Mouse (Mus musculus) c-Kit-positive CD71-positive TER-119-positive erythroid progenitor cells, embryonic 14.5 days (primary cell): ENCODE measurements around the gene D230025D16Rik.
"Not testable (repeated sequence)": the region's sequence is repeated elsewhere in the genome, so short reads cannot be mapped to it uniquely, and the experiment has no call there.

Experiments
- DNase-seq: peaks from one replicate; pipeline ENCODE4 v3.0.0-alpha.2; 2013; ENCODE audit warnings: low spot score

Gene D230025D16Rik

DNA sequence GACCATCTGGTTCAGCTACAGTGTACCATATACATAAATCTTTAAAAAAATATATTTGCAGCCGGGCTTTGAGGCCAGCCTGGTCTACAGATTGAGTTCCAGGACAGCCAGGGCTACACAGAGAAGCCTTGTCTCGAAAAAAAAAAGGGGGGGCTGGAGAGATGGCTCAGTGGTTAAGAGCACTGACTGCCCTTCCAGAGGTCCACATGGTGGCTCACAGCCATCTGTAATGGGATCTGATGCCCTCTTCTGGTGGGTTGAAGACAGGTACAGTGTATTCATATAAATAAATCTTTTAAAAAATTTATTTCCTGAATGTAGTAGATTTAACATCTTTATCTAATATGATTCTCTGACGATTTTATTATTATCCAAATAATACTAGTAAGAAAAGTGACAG is 66.9 kb downstream of the D230025D16Rik start:
- not testable (repeated sequence) for DNase-seq

DNA sequence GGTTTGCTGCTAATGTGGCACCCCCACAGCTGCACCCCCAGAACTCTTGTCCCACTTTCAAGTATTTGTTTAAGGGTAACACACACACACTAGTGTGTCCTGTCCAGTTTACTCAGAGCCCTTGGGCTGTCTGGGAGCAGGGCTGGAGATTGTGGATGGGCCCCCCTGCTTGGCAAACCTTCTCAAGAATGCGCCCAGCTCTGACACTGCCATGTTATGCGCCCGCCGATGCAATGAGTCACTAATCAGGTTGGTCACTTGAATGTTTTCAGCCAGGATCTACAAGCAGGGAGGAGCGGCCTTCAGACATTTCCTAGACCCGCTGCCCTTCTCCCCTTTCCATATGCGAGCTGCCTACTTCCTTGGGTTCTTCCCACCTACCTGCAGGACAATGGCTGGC is 67.5 kb downstream of the D230025D16Rik start:
- DNase-seq = no peak

DNA sequence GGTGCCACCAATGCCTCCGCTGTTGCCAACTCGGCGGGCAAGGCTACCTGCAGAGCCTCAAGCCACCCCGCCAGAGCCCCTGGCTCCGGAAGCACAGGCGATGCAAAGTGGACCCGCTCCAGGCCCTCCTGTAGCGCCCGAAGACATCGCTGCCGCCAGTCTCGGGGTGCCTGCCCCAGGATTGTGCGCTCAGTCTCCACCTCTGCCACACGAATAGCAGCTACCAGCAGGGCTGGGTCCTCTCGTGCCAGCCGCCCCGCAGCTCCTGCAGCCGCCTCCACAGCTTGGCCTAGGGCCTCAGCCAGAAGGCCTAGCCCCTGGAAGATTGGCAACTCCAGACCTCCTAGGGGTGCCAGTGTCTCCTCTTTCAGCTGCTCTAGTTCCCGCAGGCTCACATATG is 68.5 kb downstream of the D230025D16Rik start:
- no peak for DNase-seq

DNA sequence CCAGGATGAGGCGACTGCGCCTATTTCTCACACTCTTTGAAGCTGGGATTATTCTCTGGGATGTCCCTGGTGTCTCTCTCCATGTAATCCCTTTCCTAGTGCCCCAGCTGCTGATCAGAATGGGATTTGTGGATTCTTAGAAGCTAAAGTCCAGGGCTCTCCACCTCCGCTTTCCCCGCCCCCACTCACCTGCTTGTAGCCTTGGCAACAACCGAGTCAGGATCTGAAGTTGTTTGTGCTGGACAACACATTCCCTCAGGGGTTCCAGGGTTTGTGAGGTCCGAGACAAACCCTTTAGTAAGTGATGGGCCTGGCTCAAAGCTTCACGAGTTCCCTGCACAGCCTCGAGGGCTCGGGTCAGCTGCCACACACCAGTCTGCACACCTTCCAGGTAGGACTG is 69.8 kb downstream of the D230025D16Rik start:
- no peak for DNase-seq

DNA sequence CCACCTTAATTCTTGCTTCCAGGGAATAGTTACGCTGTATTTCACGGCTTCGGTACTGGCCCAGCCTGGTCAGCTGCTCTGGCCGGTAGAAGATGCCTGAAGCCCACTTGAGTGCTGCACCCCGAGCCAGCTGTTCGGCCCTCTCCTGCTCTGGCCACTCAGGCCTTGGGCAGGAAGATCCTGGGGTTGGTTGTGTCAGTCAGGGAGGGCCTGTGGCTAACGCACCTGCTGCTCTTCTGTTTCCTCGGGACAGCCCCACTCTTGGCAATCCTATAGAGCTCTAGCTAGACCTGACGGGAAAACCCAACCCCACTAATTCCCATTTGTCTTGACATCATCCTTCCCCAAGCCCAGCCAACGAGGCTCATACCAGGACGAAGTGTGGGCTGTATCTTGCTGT is 70.3 kb downstream of the D230025D16Rik start:
- DNase-seq = no peak

DNA sequence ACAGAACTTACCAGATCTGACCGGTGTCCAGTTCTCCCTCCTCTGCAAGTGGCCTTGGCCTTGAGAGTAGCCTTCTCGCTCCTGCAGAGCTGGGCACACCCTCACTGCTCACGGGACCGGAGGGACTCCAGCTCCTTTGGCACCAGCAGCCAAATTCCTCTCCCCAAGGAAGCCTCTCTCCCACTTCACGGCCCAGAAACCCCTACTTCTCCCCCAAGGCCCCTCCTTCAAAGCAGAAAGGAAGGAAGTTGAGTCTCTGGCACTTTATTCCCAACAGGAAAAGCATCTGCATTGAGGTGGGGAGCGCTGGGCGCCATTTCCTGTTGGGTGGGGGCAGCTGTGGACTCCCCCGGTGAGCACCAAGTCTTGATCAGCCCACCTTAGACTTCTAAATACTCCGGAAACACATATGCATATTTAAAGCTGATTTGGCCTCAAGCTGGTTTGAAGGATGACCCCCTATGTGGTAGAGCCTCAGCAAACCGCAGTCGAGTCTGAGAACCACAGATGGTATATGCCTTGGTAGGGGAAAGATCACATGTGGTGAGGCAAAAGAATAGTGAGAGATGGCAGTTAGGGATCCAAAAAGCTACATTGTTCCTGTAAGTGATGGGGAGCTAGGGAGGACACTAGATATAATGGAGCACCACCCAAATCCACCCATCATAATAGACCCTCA is 71.1 kb downstream of the D230025D16Rik start, which contains the start of gene Exoc3l:
TSS of gene Exoc3l (minus strand) at position 207 of the 679 bp plus-strand sequence.
- DNase-seq = no peak

DNA sequence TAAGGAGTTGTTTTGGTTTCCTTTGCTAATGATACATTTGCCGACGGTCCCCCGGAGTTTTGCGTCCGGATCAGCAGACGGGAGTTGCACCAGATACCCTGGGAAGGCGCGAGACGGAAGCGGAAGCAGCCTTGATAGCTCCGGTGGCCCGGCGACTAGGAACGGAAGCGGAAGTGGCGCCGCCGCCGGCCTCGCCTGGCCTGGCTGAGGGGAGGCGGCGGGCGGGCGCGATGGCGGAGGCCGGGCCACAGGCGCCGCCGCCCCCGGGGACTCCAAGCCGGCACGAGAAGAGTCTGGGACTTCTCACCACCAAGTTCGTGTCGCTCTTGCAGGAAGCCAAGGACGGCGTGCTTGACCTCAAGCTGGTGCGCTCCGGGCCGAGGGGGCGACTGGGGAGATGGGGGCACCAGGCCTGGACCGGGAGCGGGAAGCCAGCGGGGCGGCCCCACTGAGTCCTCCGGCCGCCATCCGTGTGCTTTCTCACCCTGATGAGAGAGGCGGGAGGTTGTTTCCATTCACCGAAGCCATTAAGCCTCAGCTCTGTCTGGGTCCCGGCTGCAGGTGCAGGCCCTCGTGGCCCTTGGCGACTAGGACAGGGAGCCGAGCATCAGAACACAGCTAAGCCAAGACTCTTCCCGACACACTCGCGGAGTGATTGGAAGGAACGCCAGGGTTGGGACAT is 72.7 kb downstream of the D230025D16Rik start, which contains the start of gene E2f4:
TSS of gene E2f4 (plus strand) at position 153 of the 682 bp plus-strand sequence.
- DNase-seq = peak; percentile 89

DNA sequence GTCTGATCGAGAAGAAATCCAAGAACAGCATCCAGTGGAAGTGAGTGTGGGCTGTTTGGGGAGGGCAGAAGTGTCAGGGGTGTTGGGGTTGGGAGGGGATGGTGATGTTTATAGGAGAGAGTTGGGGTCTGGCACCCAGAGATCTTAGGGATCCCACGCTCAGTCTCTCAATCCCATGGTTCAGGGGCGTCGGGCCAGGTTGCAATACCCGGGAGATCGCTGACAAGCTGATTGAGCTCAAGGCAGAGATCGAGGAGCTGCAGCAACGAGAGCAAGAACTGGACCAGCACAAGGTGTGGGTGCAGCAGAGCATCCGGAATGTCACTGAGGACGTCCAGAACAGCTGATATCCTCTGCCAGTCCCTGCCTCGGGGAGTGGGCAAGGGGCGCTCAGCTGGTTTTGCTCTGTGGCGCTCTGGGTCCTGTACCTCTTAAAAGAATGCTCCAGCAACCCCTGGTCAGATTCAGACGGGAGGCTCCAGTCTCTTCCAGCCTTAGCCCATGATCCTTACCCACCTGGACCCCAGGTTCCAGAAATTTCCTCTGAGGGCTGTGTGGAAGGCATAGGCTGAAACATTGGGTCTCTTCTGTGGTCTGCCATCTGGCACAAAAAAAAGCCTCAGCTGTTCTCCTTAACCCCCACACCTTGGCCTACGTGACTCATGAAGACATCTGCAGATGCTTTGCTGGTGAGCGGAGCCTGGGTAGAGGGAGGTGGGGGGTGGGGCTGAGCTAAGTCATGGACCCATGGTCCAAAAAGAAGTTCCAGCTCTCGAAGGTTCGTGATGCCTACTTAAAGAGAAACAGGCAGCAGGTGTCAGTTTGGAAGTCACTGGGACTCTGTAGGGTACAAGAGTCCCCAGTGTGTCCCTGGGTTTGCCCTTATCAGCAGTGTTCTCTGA is 73.7 kb downstream of the D230025D16Rik start:
- no peak for DNase-seq

DNA sequence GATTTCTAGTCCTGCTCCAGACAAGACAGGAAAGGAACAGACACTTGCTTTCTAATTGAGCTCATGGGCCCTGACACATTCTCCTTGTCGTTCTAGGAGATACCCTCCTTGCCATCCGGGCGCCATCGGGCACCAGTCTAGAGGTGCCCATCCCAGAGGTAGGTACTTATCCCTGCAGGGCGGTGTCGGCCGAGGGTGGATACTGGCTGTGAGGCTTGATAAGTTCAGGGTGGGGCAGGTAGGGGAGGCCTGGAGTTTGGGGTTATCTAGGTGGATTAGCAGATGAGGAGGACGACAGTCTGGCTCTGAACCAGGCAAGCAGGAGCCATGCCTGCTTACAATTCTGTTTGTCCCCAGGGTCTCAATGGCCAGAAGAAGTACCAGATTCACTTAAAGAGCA is 75.0 kb downstream of the D230025D16Rik start:
- DNase-seq = peak; percentile 90
